In the genomic region with DNA sequence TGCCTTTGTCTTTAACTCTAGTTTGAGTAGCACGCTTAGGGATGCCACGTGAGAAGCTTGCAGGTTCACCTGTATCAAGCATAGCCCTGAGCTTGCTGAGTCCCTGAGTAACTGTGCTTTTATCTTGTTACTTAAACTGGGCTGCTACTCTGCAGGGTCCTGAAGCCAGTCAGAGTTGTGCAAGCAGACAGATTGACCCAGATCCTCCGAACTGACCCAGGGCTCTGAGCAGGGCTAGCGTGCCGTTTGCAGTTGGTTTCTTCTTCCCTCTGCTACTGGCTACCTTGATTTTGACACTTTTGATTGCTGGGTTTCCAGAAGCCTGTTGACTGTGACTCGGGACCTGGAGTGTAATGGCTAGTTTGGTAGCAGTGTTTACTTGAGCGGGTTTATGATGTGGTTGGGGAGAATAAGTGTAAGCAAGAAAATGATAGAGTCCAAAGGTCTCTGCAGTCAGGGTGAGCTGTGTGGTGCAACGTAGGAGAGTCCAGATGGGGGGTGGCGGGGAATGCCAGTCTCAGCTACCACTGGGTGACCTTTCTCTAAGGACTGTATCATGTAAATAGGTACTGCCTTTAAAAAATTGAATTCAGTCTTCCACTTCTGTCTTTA, we compare ENCODE assay signal across 10 mouse cellular contexts. TPM values are rescaled to one million over a fixed set of nuclear protein-coding genes. Genes with fewer than 3 reads are reported as not detected.
DNase-seq lines count a peak whose midpoint lies in the region; ATAC-seq and TF ChIP-seq lines count a peak whose summit lies in the region.
"Had no signal": no experiment of that assay in that cellular context is flagged by ENCODE, and none has a peak within 500 bp of the region (broad histone marks: within the 10 kb centered on the region; RNA-seq: fewer than 3 reads in every experiment).

No protein-coding gene starts in this region.

- DNase-seq in adrenal gland, postnatal 14 days: peak; percentile 45
- DNase-seq in adrenal gland, postnatal 4 days (ENCODE audit: low spot score in 2 of 2): no peak
- DNase-seq in liver, adult 2 months (ENCODE audit: extremely low read depth, low read depth, low spot score): peak; percentile 95
- DNase-seq in liver, embryonic 11.5 days (ENCODE audit: low spot score): no peak
- no peak for DNase-seq in kidney, postnatal 0 days (ENCODE audit: low spot score)
- DNase-seq in heart, adult 8-10 months (ENCODE audit: low spot score): no peak
- DNase-seq: right cerebral cortex, postnatal 14 days had no signal

- no peak for ATAC-seq in liver, embryonic 11.5 days (replicated peaks; ENCODE audit: low FRiP score)
- peak; percentile 81 for ATAC-seq in kidney, postnatal 0 days (replicated peaks; ENCODE audit: low FRiP score, low read depth)
- ATAC-seq in stomach, embryonic 15.5 days (ENCODE audit: insufficient read depth, low FRiP score, low read depth): 0 out of 2 replicates have a peak, but pooled peaks have one; percentile 54
- ATAC-seq in forebrain, embryonic 13.5 days: no peak

- H3K4me2 ChIP-seq in liver, embryonic 11.5 days: no peak overlapping the region
- no peak overlapping the region for H3K4me2 ChIP-seq in kidney, postnatal 0 days (ENCODE audit: low read length)
- no peak overlapping the region for H3K4me2 ChIP-seq in stomach, embryonic 15.5 days
- no peak overlapping the region for H3K4me2 ChIP-seq in forebrain, embryonic 13.5 days
- H3K4me2 ChIP-seq: heart, embryonic 15.5 days had no signal

- WGBS in liver, adult 2 months: 23% methylated on average over 9 of the region's 9 CpGs
- WGBS in liver, embryonic 11.5 days: 69% methylated on average over 9 of the region's 9 CpGs
- WGBS in kidney, postnatal 0 days: 74% methylated on average over 9 of the region's 9 CpGs
- WGBS in stomach, embryonic 15.5 days: 72% methylated on average over 9 of the region's 9 CpGs
- 81% methylated on average over 9 of the region's 9 CpGs for WGBS in forebrain, embryonic 13.5 days

- TF ChIP-seq POLR2A in liver, adult 2 months (IDR thresholded peaks at IDR 0.05; ENCODE audit: extremely low read depth, insufficient read depth, low read length): no peak

- peak overlapping the region; percentile 17; the same call in 1 of the 2 replicates for H3K9ac ChIP-seq in liver, adult 2 months (ENCODE audit: low read depth, low read length)
- H3K9ac ChIP-seq in liver, embryonic 11.5 days (ENCODE audit: low read depth, low read length): no peak overlapping the region
- no peak overlapping the region for H3K9ac ChIP-seq in kidney, postnatal 0 days (ENCODE audit: low read depth, low read length)
- H3K9ac ChIP-seq in stomach, embryonic 15.5 days: no peak overlapping the region
- no peak overlapping the region for H3K9ac ChIP-seq in forebrain, embryonic 13.5 days
- H3K9ac ChIP-seq: heart, embryonic 15.5 days had no signal

- no peaks in the 10 kb centered on the region for H3K79me2 ChIP-seq in liver, adult 2 months (ENCODE audit: control insufficient read depth, insufficient read depth, low read length)

- peaks cover 24% of the 10 kb centered on the region for H3K36me3 ChIP-seq in liver, adult 2 months (ENCODE audit: control insufficient read depth, insufficient read depth, low read length)
- H3K36me3 ChIP-seq in liver, embryonic 11.5 days (ENCODE audit: control insufficient read depth, insufficient read depth, low read length): peaks cover 11% of the 10 kb centered on the region
- peaks cover 31% of the 10 kb centered on the region for H3K36me3 ChIP-seq in kidney, postnatal 0 days (ENCODE audit: insufficient read depth, low read length)
- H3K36me3 ChIP-seq in stomach, embryonic 15.5 days: peaks cover 24% of the 10 kb centered on the region
- H3K36me3 ChIP-seq in forebrain, embryonic 13.5 days (ENCODE audit: poor library complexity, severe bottlenecking): peaks cover 41% of the 10 kb centered on the region

- no peaks in the 10 kb centered on the region for H3K9me3 ChIP-seq in liver, embryonic 11.5 days (ENCODE audit: control insufficient read depth, low read length)
- no peaks in the 10 kb centered on the region for H3K9me3 ChIP-seq in kidney, postnatal 0 days (replicated peaks; ENCODE audit: low read length)
- H3K9me3 ChIP-seq in stomach, embryonic 15.5 days: no peaks in the 10 kb centered on the region
- no peaks in the 10 kb centered on the region for H3K9me3 ChIP-seq in forebrain, embryonic 13.5 days (replicated peaks)
- H3K9me3 ChIP-seq: heart, embryonic 15.5 days had no signal

- H3K4me3 ChIP-seq in liver, adult 2 months (ENCODE audit: insufficient read depth, low read depth, low read length): no peak overlapping the region
- H3K4me3 ChIP-seq in liver, embryonic 11.5 days (ENCODE audit: low read depth, low read length): no peak overlapping the region
- H3K4me3 ChIP-seq in kidney, postnatal 0 days (replicated peaks; ENCODE audit: low read depth, low read length): no peak overlapping the region
- H3K4me3 ChIP-seq in stomach, embryonic 15.5 days (replicated peaks): no peak overlapping the region
- no peak overlapping the region for H3K4me3 ChIP-seq in forebrain, embryonic 13.5 days
- H3K4me3 ChIP-seq: heart, embryonic 15.5 days had no signal

- peak overlapping the region; percentile 97 for H3K27ac ChIP-seq in liver, adult 2 months (replicated peaks; ENCODE audit: insufficient read depth, low read depth, low read length)
- no peak overlapping the region for H3K27ac ChIP-seq in liver, embryonic 11.5 days (ENCODE audit: low read depth, low read length)
- no peak overlapping the region for H3K27ac ChIP-seq in kidney, postnatal 0 days
- H3K27ac ChIP-seq in stomach, embryonic 15.5 days: no peak overlapping the region
- H3K27ac ChIP-seq in forebrain, embryonic 13.5 days: no peak overlapping the region
- H3K27ac ChIP-seq: heart, embryonic 15.5 days had no signal

- H3K4me1 ChIP-seq in liver, adult 2 months (ENCODE audit: control insufficient read depth, insufficient read depth, low read length): peaks cover 25% of the 10 kb centered on the region
- no peaks in the 10 kb centered on the region for H3K4me1 ChIP-seq in liver, embryonic 11.5 days (replicated peaks; ENCODE audit: control insufficient read depth, insufficient read depth, low read length)
- no peaks in the 10 kb centered on the region for H3K4me1 ChIP-seq in kidney, postnatal 0 days (replicated peaks; ENCODE audit: insufficient read depth, low read length)
- H3K4me1 ChIP-seq in stomach, embryonic 15.5 days: no peaks in the 10 kb centered on the region
- no peaks in the 10 kb centered on the region for H3K4me1 ChIP-seq in forebrain, embryonic 13.5 days

- no peak for TF ChIP-seq CTCF in liver, adult 2 months (IDR thresholded peaks at IDR 0.05; ENCODE audit: low read depth, low read length)
- TF ChIP-seq CTCF in kidney, postnatal 0 days (IDR thresholded peaks at IDR 0.05; ENCODE audit: low read depth): no peak

- no peaks in the 10 kb centered on the region for H3K27me3 ChIP-seq in liver, adult 2 months (ENCODE audit: control insufficient read depth, insufficient read depth, low read length)
- no peaks in the 10 kb centered on the region for H3K27me3 ChIP-seq in liver, embryonic 11.5 days (replicated peaks; ENCODE audit: control insufficient read depth, insufficient read depth, low read length)
- no peaks in the 10 kb centered on the region for H3K27me3 ChIP-seq in kidney, postnatal 0 days (ENCODE audit: insufficient read depth, low read length)
- no peaks in the 10 kb centered on the region for H3K27me3 ChIP-seq in stomach, embryonic 15.5 days (replicated peaks)
- no peaks in the 10 kb centered on the region for H3K27me3 ChIP-seq in forebrain, embryonic 13.5 days
- H3K27me3 ChIP-seq: heart, embryonic 15.5 days had no signal

RNA-seq across cellular contexts. Expression of gene Kif1c, which starts 30.2 kb away (rescaled TPM):
- total RNA-seq in adrenal gland, postnatal 14 days (2021): 154 and 159 TPM in 2 replicates
- 100 to 1,000 TPM; 135 to 149 TPM for total RNA-seq in adrenal gland, postnatal 4 days (2021)
- total RNA-seq in liver, adult 2 months (2014; rRNA removed): 50.8 and 60.9 TPM in 2 replicates
- 75.6 and 93.7 TPM in 2 replicates for polyA plus RNA-seq in liver, adult 2 months (2012; rRNA removed)
- polyA plus RNA-seq in liver, embryonic 11.5 days (2014; fragmentation: Nextera tagmentation; extraction: Ambion mirVana): 3.1 and 3.8 TPM in 2 replicates
- polyA plus RNA-seq in kidney, postnatal 0 days (2015; fragmentation: Nextera tagmentation; extraction: Ambion mirVana): 3.5 and 3.6 TPM in 2 replicates
- 4.2 and 4.6 TPM in 2 replicates for polyA plus RNA-seq in stomach, embryonic 15.5 days (2015; fragmentation: Nextera tagmentation; extraction: Ambion mirVana)
- polyA plus RNA-seq in forebrain, embryonic 13.5 days (2015; fragmentation: Nextera tagmentation; extraction: Ambion mirVana): 1.3 and 1.5 TPM in 2 replicates
- total RNA-seq in heart, adult 8-10 months (2022): 100 to 1,000 TPM; 456 to 555 (median 507) TPM

RNA-seq across cellular contexts. Expression of gene Inca1, which starts 30.6 kb away (rescaled TPM):
- total RNA-seq in adrenal gland, postnatal 14 days (2021): 15.2 and 15.8 TPM in 2 replicates
- 10 to 100 TPM in 1 of 2 experiments, 1 to 10 TPM in 1; 7.0 to 10.2 TPM for total RNA-seq in adrenal gland, postnatal 4 days (2021)
- total RNA-seq in liver, adult 2 months (2014; rRNA removed): 14.1 and 18.4 TPM in 2 replicates
- polyA plus RNA-seq in liver, adult 2 months (2012; rRNA removed): 19.5 and 29.9 TPM in 2 replicates
- polyA plus RNA-seq in liver, embryonic 11.5 days (2014; fragmentation: Nextera tagmentation; extraction: Ambion mirVana): 0.96 and 1.1 TPM in 2 replicates
- polyA plus RNA-seq in kidney, postnatal 0 days (2015; fragmentation: Nextera tagmentation; extraction: Ambion mirVana): 2.3 and 3.0 TPM in 2 replicates
- 1.1 and 1.4 TPM in 2 replicates for polyA plus RNA-seq in stomach, embryonic 15.5 days (2015; fragmentation: Nextera tagmentation; extraction: Ambion mirVana)
- 0.87 and 0.89 TPM in 2 replicates for polyA plus RNA-seq in forebrain, embryonic 13.5 days (2015; fragmentation: Nextera tagmentation; extraction: Ambion mirVana)
- total RNA-seq in heart, adult 8-10 months (2022): 1 to 10 TPM; 5.1 to 6.7 (median 5.6) TPM

RNA-seq across cellular contexts. Expression of gene Zfp3, which starts 33.5 kb away (rescaled TPM):
- total RNA-seq in adrenal gland, postnatal 14 days (2021): 8.7 and 10.3 TPM in 2 replicates
- 10 to 100 TPM; 12.9 to 13.2 TPM for total RNA-seq in adrenal gland, postnatal 4 days (2021)
- 1.8 and 1.9 TPM in 2 replicates for total RNA-seq in liver, adult 2 months (2014; rRNA removed)
- 0.47 and 0.87 TPM in 2 replicates for polyA plus RNA-seq in liver, adult 2 months (2012; rRNA removed)
- 3.3 and 4.0 TPM in 2 replicates for polyA plus RNA-seq in liver, embryonic 11.5 days (2014; fragmentation: Nextera tagmentation; extraction: Ambion mirVana)
- polyA plus RNA-seq in kidney, postnatal 0 days (2015; fragmentation: Nextera tagmentation; extraction: Ambion mirVana): 7.1 and 7.7 TPM in 2 replicates
- polyA plus RNA-seq in stomach, embryonic 15.5 days (2015; fragmentation: Nextera tagmentation; extraction: Ambion mirVana): 5.5 and 6.9 TPM in 2 replicates
- 11.5 and 13.4 TPM in 2 replicates for polyA plus RNA-seq in forebrain, embryonic 13.5 days (2015; fragmentation: Nextera tagmentation; extraction: Ambion mirVana)
- 1 to 10 TPM; 6.1 to 8.6 (median 7.5) TPM for total RNA-seq in heart, adult 8-10 months (2022)

RNA-seq across cellular contexts. Expression of gene Camta2, which starts 42.6 kb away (rescaled TPM):
- total RNA-seq in adrenal gland, postnatal 14 days (2021): 38.8 and 41.8 TPM in 2 replicates
- 10 to 100 TPM; 36.2 to 37.8 TPM for total RNA-seq in adrenal gland, postnatal 4 days (2021)
- total RNA-seq in liver, adult 2 months (2014; rRNA removed): 2.3 and 3.0 TPM in 2 replicates
- 14.7 and 16.9 TPM in 2 replicates for polyA plus RNA-seq in liver, adult 2 months (2012; rRNA removed)
- polyA plus RNA-seq in liver, embryonic 11.5 days (2014; fragmentation: Nextera tagmentation; extraction: Ambion mirVana): 10.4 and 13.1 TPM in 2 replicates
- 9.2 and 9.4 TPM in 2 replicates for polyA plus RNA-seq in kidney, postnatal 0 days (2015; fragmentation: Nextera tagmentation; extraction: Ambion mirVana)
- 13.0 and 15.5 TPM in 2 replicates for polyA plus RNA-seq in stomach, embryonic 15.5 days (2015; fragmentation: Nextera tagmentation; extraction: Ambion mirVana)
- polyA plus RNA-seq in forebrain, embryonic 13.5 days (2015; fragmentation: Nextera tagmentation; extraction: Ambion mirVana): 11.9 and 13.9 TPM in 2 replicates
- 10 to 100 TPM; 32.4 to 41.1 (median 34.2) TPM for total RNA-seq in heart, adult 8-10 months (2022)

Comparison
In these comparisons a context has a peak if more than half of its experiments do, and no peak if none do; other contexts are left out.
1. DNase-seq: peak in adrenal gland, postnatal 14 days (single experiment) and liver, adult 2 months (single experiment); none in adrenal gland, postnatal 4 days (0 of 2), liver, embryonic 11.5 days (single experiment), kidney, postnatal 0 days (single experiment) and heart, adult 8-10 months (single experiment).
2. RNA of gene Kif1c, which starts 30.2 kb away (polyA plus RNA-seq): 75.6 to 93.7 TPM in liver, adult 2 months; 4.2 to 4.6 TPM in stomach, embryonic 15.5 days, 3.1 to 3.8 TPM in liver, embryonic 11.5 days, 3.5 to 3.6 TPM in kidney, postnatal 0 days and 1.3 to 1.5 TPM in forebrain, embryonic 13.5 days; every median in the first group is over 10 times any median in the second.
3. ATAC-seq: peak in kidney, postnatal 0 days (single experiment) and stomach, embryonic 15.5 days (single experiment); none in liver, embryonic 11.5 days (single experiment) and forebrain, embryonic 13.5 days (single experiment).